Mouse (Mus musculus) thymus, adult 2 months (tissue): ENCODE data around the gene 9130230L23Rik.

Experiments
- CTCF ChIP-seq: fragments of 200-500 bp; IDR thresholded peaks from 2 replicates; pipeline ENCODE4 v1.5.1; 2012; ENCODE audit warnings: mild to moderate bottlenecking, control low read depth, low read length, moderate library complexity, borderline replicate concordance; ENCODE audit not compliant: control insufficient read depth, poor library complexity, insufficient read depth; ENCODE audit errors: extremely low read depth
- POLR2A ChIP-seq: fragments of 200-500 bp; IDR thresholded peaks from 2 replicates; pipeline ENCODE4 v1.6.1; 2012; ENCODE audit warnings: mild to moderate bottlenecking, low read length, control low read depth, moderate library complexity; ENCODE audit not compliant: control insufficient read depth, poor library complexity, insufficient read depth; ENCODE audit errors: extremely low read depth

DNA sequence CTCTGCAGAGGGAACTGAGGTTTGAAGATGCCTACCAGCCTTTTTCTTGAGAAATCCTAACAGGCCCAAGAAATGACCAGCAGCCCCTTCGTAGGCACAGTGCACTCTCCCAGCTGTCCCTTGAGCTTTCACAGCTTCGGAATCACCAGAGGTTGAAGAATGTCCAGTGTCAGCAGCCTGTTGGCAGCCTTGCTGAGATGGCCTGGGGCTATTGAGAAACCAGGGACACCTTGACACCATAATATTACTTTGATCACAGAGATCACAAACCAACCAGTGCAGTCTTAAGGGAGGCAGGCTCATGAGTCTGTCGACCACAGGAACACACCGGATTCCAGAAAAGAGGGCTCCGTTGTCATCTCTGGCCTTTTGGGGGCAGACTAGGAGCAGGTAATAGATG is 2.9 kb downstream of the 9130230L23Rik start:
- TF ChIP-seq CTCF (no peak), POLR2A (no peak)
